In genomic region chr13:89708151-89708927, GRCm38 (mm10) we compare ENCODE assay signal across 23 mouse cellular contexts. TPM values are rescaled to one million over a fixed set of nuclear protein-coding genes. Genes with fewer than 3 reads are reported as not detected.
A peak's percentile ranks its signal among the peaks of the same experiment; 100 is the strongest.
DNase-seq lines count a peak whose midpoint lies in the region; ATAC-seq and TF ChIP-seq lines count a peak whose summit lies in the region.
"Had no signal": no experiment of that assay in that cellular context is flagged by ENCODE, and none has a peak within 500 bp of the region (broad histone marks: within the 10 kb centered on the region; RNA-seq: fewer than 3 reads in every experiment).

No protein-coding gene starts in this region.

- ATAC-seq in kidney, embryonic 16.5 days (ENCODE audit: low FRiP score, low TSS enrichment): peak; percentile 73; the same call in 1 of the 2 replicates
- peak; percentile 48 for ATAC-seq in lung, postnatal 0 days
- no peak for ATAC-seq in forebrain, embryonic 15.5 days (replicated peaks)
- ATAC-seq: forebrain, embryonic 13.5 days had no signal

- H3K4me1 ChIP-seq in kidney, embryonic 16.5 days (ENCODE audit: insufficient read depth, low read length): no peaks in the 10 kb centered on the region
- H3K4me1 ChIP-seq in lung, postnatal 0 days (ENCODE audit: insufficient read depth, low read depth, low read length): no peaks in the 10 kb centered on the region
- H3K4me1 ChIP-seq in forebrain, embryonic 15.5 days: no peaks in the 10 kb centered on the region
- H3K4me1 ChIP-seq: forebrain, embryonic 13.5 days; hindbrain, embryonic 15.5 days; midbrain, embryonic 10.5 days had no signal

- no peak overlapping the region for H3K4me3 ChIP-seq in kidney, embryonic 16.5 days (ENCODE audit: low read length)
- no peak overlapping the region for H3K4me3 ChIP-seq in lung, postnatal 0 days (ENCODE audit: low read depth, low read length)
- no peak overlapping the region for H3K4me3 ChIP-seq in forebrain, embryonic 15.5 days
- H3K4me3 ChIP-seq: erythroblast, embryonic 14.5 days; forebrain, embryonic 13.5 days; heart, embryonic 15.5 days; hindbrain, embryonic 15.5 days; left cerebral cortex, adult 2 months; midbrain, embryonic 10.5 days had no signal

- 54% methylated on average over 7 of the region's 7 CpGs for WGBS in kidney, embryonic 16.5 days
- 60% methylated on average over 7 of the region's 7 CpGs for WGBS in lung, postnatal 0 days
- WGBS in forebrain, embryonic 15.5 days: 85% methylated on average over 7 of the region's 7 CpGs

- H3K9me3 ChIP-seq in kidney, embryonic 16.5 days (ENCODE audit: low read length): no peaks in the 10 kb centered on the region
- H3K9me3 ChIP-seq in lung, postnatal 0 days (ENCODE audit: low read length): no peaks in the 10 kb centered on the region
- H3K9me3 ChIP-seq in forebrain, embryonic 15.5 days: no peaks in the 10 kb centered on the region
- H3K9me3 ChIP-seq: forebrain, embryonic 13.5 days; heart, embryonic 15.5 days; hindbrain, embryonic 15.5 days; midbrain, embryonic 10.5 days had no signal

- TF ChIP-seq CTCF in lung, postnatal 0 days (IDR thresholded peaks at IDR 0.05): no peak

- no peak overlapping the region for H3K27ac ChIP-seq in kidney, embryonic 16.5 days (ENCODE audit: low read length)
- H3K27ac ChIP-seq in lung, postnatal 0 days (ENCODE audit: low read length): no peak overlapping the region
- no peak overlapping the region for H3K27ac ChIP-seq in forebrain, embryonic 15.5 days (replicated peaks)
- H3K27ac ChIP-seq: forebrain, embryonic 13.5 days; heart, embryonic 15.5 days; hindbrain, embryonic 15.5 days; left cerebral cortex, adult 2 months; liver, embryonic 14.5 days; macrophage; midbrain, embryonic 10.5 days had no signal

- no peaks in the 10 kb centered on the region for H3K27me3 ChIP-seq in kidney, embryonic 16.5 days (ENCODE audit: insufficient read depth, low read length)
- H3K27me3 ChIP-seq in lung, postnatal 0 days (replicated peaks; ENCODE audit: insufficient read depth, low read length): no peaks in the 10 kb centered on the region
- H3K27me3 ChIP-seq in forebrain, embryonic 15.5 days: no peaks in the 10 kb centered on the region
- H3K27me3 ChIP-seq: forebrain, embryonic 13.5 days; heart, embryonic 15.5 days; hindbrain, embryonic 15.5 days had no signal

- no peak overlapping the region for H3K9ac ChIP-seq in kidney, embryonic 16.5 days (replicated peaks; ENCODE audit: low read length)
- no peak overlapping the region for H3K9ac ChIP-seq in lung, postnatal 0 days (replicated peaks; ENCODE audit: low read depth)
- no peak overlapping the region for H3K9ac ChIP-seq in forebrain, embryonic 15.5 days (replicated peaks)
- H3K9ac ChIP-seq: forebrain, embryonic 13.5 days; heart, embryonic 15.5 days; hindbrain, embryonic 15.5 days; liver, embryonic 14.5 days had no signal

- no peak for DNase-seq in kidney, postnatal 36 days
- peak; percentile 65 for DNase-seq in lung, postnatal 0 days (ENCODE audit: low spot score)
- DNase-seq in lung, postnatal 10 days: no peak
- DNase-seq in hindlimb bud, embryonic 11.5 days (ENCODE audit: extremely low spot score, low read depth, low spot score): peak; percentile 37
- no peak for DNase-seq in natural killer cell, adult 2 months (ENCODE audit: low spot score in 2 of 2)
- DNase-seq: adrenal gland, adult 2 months; cerebellum, adult 9-11 months; gastrocnemius, postnatal 14 days; heart, postnatal 4 days; kidney, adult 9 months; left cerebral cortex, postnatal 4 days; retina, postnatal 1 day; thymus, postnatal 14 days had no signal

- H3K36me3 ChIP-seq in kidney, embryonic 16.5 days (ENCODE audit: insufficient read depth, low read length): peaks cover 31% of the 10 kb centered on the region
- no peaks in the 10 kb centered on the region for H3K36me3 ChIP-seq in lung, postnatal 0 days (ENCODE audit: insufficient read depth, low read length)
- H3K36me3 ChIP-seq in forebrain, embryonic 15.5 days: peaks cover 42% of the 10 kb centered on the region

- no peak for TF ChIP-seq EP300 in lung, postnatal 0 days (IDR thresholded peaks at IDR 0.05)

- no peak overlapping the region for H3K4me2 ChIP-seq in kidney, embryonic 16.5 days (replicated peaks; ENCODE audit: low read depth, low read length)
- H3K4me2 ChIP-seq in lung, postnatal 0 days (replicated peaks; ENCODE audit: low read depth, low read length): no peak overlapping the region
- no peak overlapping the region for H3K4me2 ChIP-seq in forebrain, embryonic 15.5 days (replicated peaks)
- H3K4me2 ChIP-seq: forebrain, embryonic 13.5 days; heart, embryonic 15.5 days; hindbrain, embryonic 15.5 days had no signal

RNA-seq across cellular contexts. Expression of gene Vcan, which starts 34.0 kb away (rescaled TPM):
- polyA plus RNA-seq in kidney, embryonic 16.5 days (2015; fragmentation: Nextera tagmentation; extraction: Ambion mirVana): 61.9 and 75.2 TPM in 2 replicates
- 12.1 and 12.3 TPM in 2 replicates for polyA plus RNA-seq in lung, postnatal 0 days (2015; fragmentation: Nextera tagmentation; extraction: Ambion mirVana)
- polyA plus RNA-seq in forebrain, embryonic 15.5 days (2015; fragmentation: Nextera tagmentation; extraction: Ambion mirVana): 48.3 and 50.0 TPM in 2 replicates
- polyA plus RNA-seq: erythroblast, embryonic 14.5 days had no signal

Comparison
In these comparisons a context has a peak if more than half of its experiments do, and no peak if none do; other contexts are left out.
1. DNase-seq: peak in lung, postnatal 0 days (single experiment) and hindlimb bud, embryonic 11.5 days (single experiment); none in kidney, postnatal 36 days (0 of 2), lung, postnatal 10 days (single experiment) and natural killer cell, adult 2 months (0 of 2).